Mouse (Mus musculus) thymus, postnatal 0 days (tissue): ENCODE results near the gene Gtf2h3. TPM values are rescaled to one million over a fixed set of nuclear protein-coding genes. Genes with fewer than 3 reads are reported as not detected.

Experiments
- DNase-seq: peaks from one replicate; pipeline ENCODE4 v3.0.0-alpha.2; 2015; ENCODE audit warnings: low spot score
- polyA plus RNA-seq: library from polyadenylated mRNA; unstranded; fragments of >200 nt; fragmentation: Nextera tagmentation; extraction: Ambion mirVana; gene quantifications from 2 replicates; pipeline ENCODE4 v1.2.1, GENCODE M21; 2015

Gene Gtf2h3
- polyA plus RNA-seq, 1 experiment from 2014 or later = 43.8 TPM

DNA sequence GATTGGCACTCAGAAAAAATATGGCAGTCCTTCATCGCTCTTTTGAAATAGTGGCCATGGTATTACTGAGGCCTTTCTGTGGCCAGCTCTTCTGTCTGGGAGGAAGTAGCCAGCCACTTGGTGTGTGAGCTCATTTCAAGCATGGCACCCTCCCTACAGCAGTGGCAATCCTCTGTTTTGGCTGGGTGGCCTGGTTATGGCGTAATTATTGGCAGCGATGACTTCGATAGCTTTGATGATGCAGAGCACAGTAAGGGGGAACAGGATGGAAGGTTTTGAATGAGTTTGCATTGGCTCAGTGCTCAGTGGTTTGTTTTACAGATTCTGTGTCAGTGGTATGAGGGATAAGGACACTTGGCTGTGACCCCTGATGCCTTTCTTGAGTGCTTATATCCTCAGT, 57.8 kb downstream of the Gtf2h3 start:
- no peak for DNase-seq

DNA sequence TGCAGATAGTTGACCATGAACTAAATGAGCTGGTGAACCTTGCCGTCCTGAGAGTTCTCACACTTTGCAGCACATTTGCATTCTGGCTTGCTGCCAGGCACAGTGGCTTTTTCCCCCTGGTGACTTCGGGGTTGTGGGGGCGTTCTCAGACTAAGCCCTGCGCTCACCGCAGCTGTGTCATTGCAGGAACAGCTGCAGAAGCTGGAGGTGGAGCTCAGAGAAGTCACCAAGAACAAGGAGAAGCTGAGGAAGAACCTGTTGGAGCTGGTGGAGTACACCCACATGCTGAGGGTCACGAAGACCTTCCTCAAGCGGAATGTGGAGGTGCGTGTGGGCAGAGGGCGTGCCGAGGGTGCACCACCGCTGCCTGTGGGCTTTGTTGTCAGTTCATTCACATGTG, 58.4 kb downstream of the Gtf2h3 start:
- peak; percentile 77 for DNase-seq

DNA sequence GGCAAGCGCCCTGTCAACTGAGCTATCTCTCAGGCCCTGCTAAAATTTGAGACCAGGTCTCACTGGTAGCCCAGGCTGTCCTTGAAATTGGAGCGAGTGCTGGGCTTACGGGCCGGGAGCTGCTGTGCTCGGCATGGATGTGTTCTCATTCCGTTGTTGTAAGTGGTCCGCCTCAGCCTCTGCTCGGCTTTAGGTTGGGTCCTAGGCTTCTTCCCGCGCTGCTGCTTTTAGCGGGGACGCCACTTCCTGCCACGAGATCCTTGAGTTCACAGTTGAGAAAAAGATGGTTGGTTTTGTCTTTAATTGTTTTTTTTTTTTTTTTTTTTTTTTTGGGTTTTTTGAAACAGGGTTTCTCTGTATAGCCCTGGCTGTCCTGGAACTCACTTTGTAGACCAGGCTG, 58.9 kb downstream of the Gtf2h3 start:
- DNase-seq = peak; percentile 55

Other genes starting within 250 kb of the Gtf2h3 start
- 86.3 and 118 TPM in 2 replicates for gene Cdk2ap1, start 216.1 kb upstream of the Gtf2h3 start, polyA plus RNA-seq
- 76.5 and 90.9 TPM in 2 replicates for gene Sbno1, start 153.1 kb upstream of the Gtf2h3 start, polyA plus RNA-seq
- 47.9 and 50.8 TPM in 2 replicates for gene Kmt5a, start 139.2 kb upstream of the Gtf2h3 start, polyA plus RNA-seq
- gene Rilpl2, start 100.8 kb upstream of the Gtf2h3 start, polyA plus RNA-seq = 39.5 and 40.2 TPM in 2 replicates
- gene Snrnp35, start 96.0 kb upstream of the Gtf2h3 start, polyA plus RNA-seq = 17.5 and 17.8 TPM in 2 replicates
- gene Rilpl1, start 47.7 kb upstream of the Gtf2h3 start, polyA plus RNA-seq = 4.6 and 4.8 TPM in 2 replicates
- gene Tmed2, start 38.4 kb upstream of the Gtf2h3 start, polyA plus RNA-seq = 489 and 490 TPM in 2 replicates
- gene Ddx55, start 26.3 kb upstream of the Gtf2h3 start, polyA plus RNA-seq = 16.5 and 19.7 TPM in 2 replicates
- gene Eif2b1, start within 50 bp of the Gtf2h3 start, polyA plus RNA-seq = 69.5 and 71.1 TPM in 2 replicates
- gene Atp6v0a2, start 49.4 kb downstream of the Gtf2h3 start, polyA plus RNA-seq = 50.4 and 53.0 TPM in 2 replicates
- 0.03 and 0.04 TPM in 2 replicates for gene Dnah10, start 145.9 kb downstream of the Gtf2h3 start, polyA plus RNA-seq